Mouse (Mus musculus) limb, embryonic 10.5 days (tissue): Measurements from ENCODE around the gene Gucd1. TPM values are rescaled to one million over a fixed set of nuclear protein-coding genes. Genes with fewer than 3 reads are reported as not detected.
"Not testable (repeated sequence)": the region's sequence is repeated elsewhere in the genome, so short reads cannot be mapped to it uniquely, and the experiment has no call there.

Experiments
- DNase-seq: peaks from one replicate; pipeline ENCODE4 v3.0.0-alpha.2; 2017; ENCODE audit warnings: low spot score
- H3K27ac ChIP-seq: fragments of 300-500 bp; sonication (generic); 2 replicates; pipeline ENCODE4 v1.5.1; 2016; ENCODE audit warnings: mild to moderate bottlenecking
- H3K27me3 ChIP-seq: fragments of 300-500 bp; sonication (generic); 2 replicates; pipeline ENCODE4 v1.6.1; 2016; ENCODE audit warnings: low read depth, mild to moderate bottlenecking; ENCODE audit not compliant: poor library complexity, severe bottlenecking
- H3K36me3 ChIP-seq: fragments of 300-500 bp; sonication (generic); 2 replicates; pipeline ENCODE4 v1.6.1; 2016; ENCODE audit warnings: mild to moderate bottlenecking, moderate library complexity
- H3K4me1 ChIP-seq: fragments of 300-500 bp; sonication (generic); 2 replicates; pipeline ENCODE4 v1.6.1; 2016
- H3K4me3 ChIP-seq: fragments of 300-500 bp; sonication (generic); 2 replicates; pipeline ENCODE4 v1.5.1; 2016; ENCODE audit warnings: mild to moderate bottlenecking, moderate library complexity
- H3K9me3 ChIP-seq: fragments of 300-500 bp; sonication (generic); replicated peaks from 2 replicates; pipeline ENCODE4 v1.6.1; 2016; ENCODE audit warnings: mild to moderate bottlenecking
- WGBS: fragments of 180-500 bp; shearing (Covaris S2); methylation state at CpG from one replicate; pipeline ENCODE4 v1.1.7; 2016; 5-methylcytosine and 5-hydroxymethylcytosine counted together
- polyA plus RNA-seq: library from polyadenylated mRNA; unstranded; fragments of >200 nt; fragmentation: Nextera tagmentation; extraction: Ambion mirVana; gene quantifications from 2 replicates; pipeline ENCODE4 v1.2.1, GENCODE M21; 2016

The Gucd1 gene
- polyA plus RNA-seq, 1 experiment from 2014 or later, result 32.3 TPM

- Histone ChIP-seq H3K27me3 (no peaks in the 10 kb centered on the region), H3K4me3 (no peak overlapping the region), H3K27ac (no peak overlapping the region), H3K9me3 (no peaks in the 10 kb centered on the region), H3K4me1 (peaks cover 10% of the 10 kb centered on the region; the same call in 1 of the 2 replicates), H3K36me3 (no peaks in the 10 kb centered on the region)
- DNase-seq, result no peak
- WGBS, result 72% methylated on average over 14 of the region's 14 CpGs
These were observed 120.8 kb downstream of the Gucd1 start for GRCm38 (mm10) chr10:75396966-75397365.

- no peak for DNase-seq
- no peaks in the 10 kb centered on the region for H3K9me3 ChIP-seq
- no peaks in the 10 kb centered on the region for H3K36me3 ChIP-seq
- peaks cover 10% of the 10 kb centered on the region; the same call in 1 of the 2 replicates for H3K4me1 ChIP-seq
- no peak overlapping the region for H3K27ac ChIP-seq
- H3K27me3 ChIP-seq, result no peaks in the 10 kb centered on the region
- no peak overlapping the region for H3K4me3 ChIP-seq
- 87% methylated on average over 8 of the region's 8 CpGs for WGBS
These were observed 123.0 kb downstream of the Gucd1 start for GRCm38 (mm10) chr10:75394796-75395195.

GRCm38 (mm10) chr10:75390832-75391231 lies 126.9 kb downstream of the Gucd1 start:
- Histone ChIP-seq H3K27ac (no peak overlapping the region), H3K27me3 (no peaks in the 10 kb centered on the region), H3K4me1 (no peaks in the 10 kb centered on the region), H3K36me3 (no peaks in the 10 kb centered on the region), H3K4me3 (no peak overlapping the region), H3K9me3 (no peaks in the 10 kb centered on the region)
- 92% methylated on average over 4 of the region's 4 CpGs for WGBS
- DNase-seq, result no peak

- 92% methylated on average over 2 of the region's 2 CpGs for WGBS
- H3K4me3 ChIP-seq, result no peak overlapping the region
These were observed 127.6 kb downstream of the Gucd1 start for GRCm38 (mm10) chr10:75390156-75390555.

GRCm38 (mm10) chr10:75378688-75379087 lies 139.1 kb downstream of the Gucd1 start:
- Histone ChIP-seq H3K9me3 (no peaks in the 10 kb centered on the region), H3K27me3 (no peaks in the 10 kb centered on the region), H3K27ac (no peak overlapping the region), H3K36me3 (no peaks in the 10 kb centered on the region), H3K4me1 (no peaks in the 10 kb centered on the region), H3K4me3 (no peak overlapping the region)
- no peak for DNase-seq
- WGBS, result 85% methylated on average over 10 of the region's 10 CpGs

More at GRCm38 (mm10) chr10:75390156-75390555, 127.6 kb downstream of the Gucd1 start:
- no peaks in the 10 kb centered on the region for H3K36me3 ChIP-seq
- H3K9me3 ChIP-seq, result no peaks in the 10 kb centered on the region
- H3K27ac ChIP-seq, result no peak overlapping the region
- H3K4me1 ChIP-seq, result no peaks in the 10 kb centered on the region
- no peaks in the 10 kb centered on the region for H3K27me3 ChIP-seq
- DNase-seq, result no peak

GRCm38 (mm10) chr10:75373655-75374351 lies 144.0 kb downstream of the Gucd1 start:
- DNase-seq, H3K27ac ChIP-seq, H3K4me1 ChIP-seq, H3K27me3 ChIP-seq, H3K9me3 ChIP-seq, H3K36me3 ChIP-seq, H3K4me3 ChIP-seq: not testable (repeated sequence)
- 91% methylated on average over 15 of the region's 19 CpGs for WGBS

GRCm38 (mm10) chr10:75365231-75365633 lies 152.5 kb downstream of the Gucd1 start:
- H3K27ac ChIP-seq, result no peak overlapping the region
- no peak for DNase-seq
- H3K4me1 ChIP-seq, result no peaks in the 10 kb centered on the region
- peak overlapping the region; percentile 29 for H3K4me3 ChIP-seq
- H3K9me3 ChIP-seq, result no peaks in the 10 kb centered on the region
- H3K36me3 ChIP-seq, result no peaks in the 10 kb centered on the region
- no peaks in the 10 kb centered on the region for H3K27me3 ChIP-seq
- 55% methylated on average over 6 of the region's 6 CpGs for WGBS

GRCm38 (mm10) chr10:75364796-75365195 lies 153.0 kb downstream of the Gucd1 start:
- WGBS, result 88% methylated on average over 9 of the region's 9 CpGs
- H3K27ac ChIP-seq, result no peak overlapping the region

GRCm38 (mm10) chr10:75364214-75364690 lies 153.5 kb downstream of the Gucd1 start:
- not testable (repeated sequence) for H3K4me1 ChIP-seq, H3K27ac ChIP-seq, DNase-seq, H3K27me3 ChIP-seq, H3K4me3 ChIP-seq, H3K36me3 ChIP-seq, H3K9me3 ChIP-seq
- WGBS, result 68% methylated on average over 1 of the region's 1 CpGs

More at GRCm38 (mm10) chr10:75364796-75365195, 153.0 kb downstream of the Gucd1 start:
- Histone ChIP-seq H3K4me1 (no peaks in the 10 kb centered on the region), H3K36me3 (no peaks in the 10 kb centered on the region), H3K9me3 (no peaks in the 10 kb centered on the region), H3K27me3 (no peaks in the 10 kb centered on the region), H3K4me3 (peak overlapping the region; percentile 29; the same call in 1 of the 2 replicates)
- no peak for DNase-seq

- H3K4me3 ChIP-seq, result no peak overlapping the region
- no peaks in the 10 kb centered on the region for H3K27me3 ChIP-seq
- peak; percentile 12 for DNase-seq
- 78% methylated on average over 4 of the region's 4 CpGs for WGBS
- no peak overlapping the region for H3K27ac ChIP-seq
- H3K4me1 ChIP-seq, result no peaks in the 10 kb centered on the region
- H3K9me3 ChIP-seq, result no peaks in the 10 kb centered on the region
- H3K36me3 ChIP-seq, result no peaks in the 10 kb centered on the region
These were observed 162.4 kb downstream of the Gucd1 start for GRCm38 (mm10) chr10:75355341-75355740.

- H3K36me3 ChIP-seq, DNase-seq, H3K27me3 ChIP-seq, H3K27ac ChIP-seq, H3K4me3 ChIP-seq, H3K9me3 ChIP-seq, H3K4me1 ChIP-seq: not testable (repeated sequence)
- 77% methylated on average over 9 of the region's 9 CpGs for WGBS
These were observed 163.9 kb downstream of the Gucd1 start for GRCm38 (mm10) chr10:75353838-75354241.

- 96% methylated on average over 12 of the region's 12 CpGs for WGBS
- no peaks in the 10 kb centered on the region for H3K4me1 ChIP-seq
- H3K27me3 ChIP-seq, result no peaks in the 10 kb centered on the region
- no peaks in the 10 kb centered on the region for H3K36me3 ChIP-seq
- no peak overlapping the region for H3K27ac ChIP-seq
- H3K4me3 ChIP-seq, result no peak overlapping the region
- no peaks in the 10 kb centered on the region for H3K9me3 ChIP-seq
- DNase-seq, result no peak
These were observed 165.2 kb downstream of the Gucd1 start for GRCm38 (mm10) chr10:75352541-75352940.

GRCm38 (mm10) chr10:75350564-75350963 lies 167.2 kb downstream of the Gucd1 start:
- Histone ChIP-seq H3K27ac (no peak overlapping the region), H3K4me3 (no peak overlapping the region), H3K9me3 (no peaks in the 10 kb centered on the region), H3K27me3 (no peaks in the 10 kb centered on the region), H3K4me1 (no peaks in the 10 kb centered on the region), H3K36me3 (no peaks in the 10 kb centered on the region)
- no peak for DNase-seq
- WGBS, result 89% methylated on average over 5 of the region's 5 CpGs
